Mouse (Mus musculus): Measurements from ENCODE around the gene Slco1a4.
"Not testable (repeated sequence)": the region's sequence is repeated elsewhere in the genome, so short reads cannot be mapped to it uniquely, and the experiment has no call there.

Gene Slco1a4

GRCm38 (mm10) chr6:141856085-141856484 is at the start of gene Slco1a4:
Slco1a4 (minus strand) TSS chr6:141856199.
- no peak for DNase-seq

- no peak for DNase-seq
These were observed 42.2 kb upstream of the Slco1a4 start for GRCm38 (mm10) chr6:141898197-141898596.

- no peak for DNase-seq
These were observed 33.7 kb upstream of the Slco1a4 start for GRCm38 (mm10) chr6:141889723-141890122.

GRCm38 (mm10) chr6:141888248-141888647 is 32.2 kb upstream of the Slco1a4 start:
- DNase-seq, result no peak

GRCm38 (mm10) chr6:141882581-141882980 is 26.6 kb upstream of the Slco1a4 start:
- no peak for DNase-seq

- not testable (repeated sequence) for DNase-seq
These were observed 19.7 kb upstream of the Slco1a4 start for GRCm38 (mm10) chr6:141875742-141876141.

GRCm38 (mm10) chr6:141871711-141872110 is 15.7 kb upstream of the Slco1a4 start:
- DNase-seq, result no peak

- DNase-seq, result no peak
These were observed 12.7 kb upstream of the Slco1a4 start for GRCm38 (mm10) chr6:141868735-141869134.

- DNase-seq, result peak; percentile 21
These were observed 10.0 kb upstream of the Slco1a4 start for GRCm38 (mm10) chr6:141866026-141866425.

GRCm38 (mm10) chr6:141857735-141858531 is 1.9 kb upstream of the Slco1a4 start:
- DNase-seq, result no peak

- DNase-seq, result no peak
These were observed 2.4 kb downstream of the Slco1a4 start for GRCm38 (mm10) chr6:141853616-141854015.

GRCm38 (mm10) chr6:141849051-141849450 is 6.9 kb downstream of the Slco1a4 start:
- peak; percentile 5 for DNase-seq

- DNase-seq, result peak; percentile 39
These were observed 58.2 kb downstream of the Slco1a4 start for GRCm38 (mm10) chr6:141797837-141798236.

- no peak for DNase-seq
These were observed 81.5 kb downstream of the Slco1a4 start for GRCm38 (mm10) chr6:141774476-141774875.

- DNase-seq, result no peak
These were observed 82.3 kb downstream of the Slco1a4 start, which contains the start of gene Gm5724 for GRCm38 (mm10) chr6:141773710-141774109. Gm5724 (minus strand) TSS chr6:141773810.

Measured in kidney, postnatal 14 days (tissue).